Mouse (Mus musculus): ENCODE measurements around the gene Lama2.

DNA sequence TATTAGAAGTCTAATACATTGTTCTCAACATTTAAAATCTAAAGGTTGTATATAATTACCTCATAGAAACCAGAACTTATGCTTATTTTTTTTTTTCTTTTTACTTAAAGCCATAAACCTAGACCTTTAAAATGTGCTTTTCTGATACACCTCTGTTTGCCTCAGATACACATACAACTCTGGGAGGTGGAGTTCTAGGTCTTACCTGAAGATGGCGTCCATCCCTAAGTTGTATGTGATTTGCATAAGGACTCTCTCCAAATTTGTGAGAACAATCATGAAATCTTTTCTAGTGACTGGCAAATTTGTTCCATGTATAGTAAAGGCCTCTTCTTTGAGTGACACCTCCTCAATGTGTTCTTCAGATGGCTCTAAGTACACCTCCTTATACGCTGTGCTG lies 354.8 kb downstream of the Lama2 start:
- TF ChIP-seq CTCF (IDR thresholded peaks at IDR 0.05; ENCODE audit: borderline replicate concordance, insufficient read depth, low read length) (no peak), POLR2A (IDR thresholded peaks at IDR 0.05; ENCODE audit: low read depth, low read length) (no peak)
